Mouse (Mus musculus) layer of hippocampus, adult 9-10 months (tissue): ENCODE results near the gene Immp2l.

Experiments used
- DNase-seq: peaks from one replicate; pipeline ENCODE4 v3.0.0; 2022; ENCODE audit warnings: low spot score

The Immp2l gene

GRCm38 (mm10) chr12:41050945-41051344 is 27.1 kb downstream of the Immp2l start:
- DNase-seq = no peak

- DNase-seq = no peak
These were observed 29.0 kb downstream of the Immp2l start for GRCm38 (mm10) chr12:41052897-41053296.

GRCm38 (mm10) chr12:41054006-41054791 is 30.3 kb downstream of the Immp2l start:
- DNase-seq = no peak

- no peak for DNase-seq
These were observed 32.1 kb downstream of the Immp2l start for GRCm38 (mm10) chr12:41055941-41056340.

- no peak for DNase-seq
These were observed 39.4 kb downstream of the Immp2l start for GRCm38 (mm10) chr12:41063281-41063680.

GRCm38 (mm10) chr12:41081843-41082242 is 58.0 kb downstream of the Immp2l start:
- DNase-seq = no peak

- DNase-seq = no peak
These were observed 60.6 kb downstream of the Immp2l start for GRCm38 (mm10) chr12:41084370-41085089.

GRCm38 (mm10) chr12:41089931-41090366 is 66.1 kb downstream of the Immp2l start:
- DNase-seq = no peak

- DNase-seq = no peak
These were observed 66.9 kb downstream of the Immp2l start for GRCm38 (mm10) chr12:41090771-41091170.

- DNase-seq = no peak
These were observed 67.4 kb downstream of the Immp2l start for GRCm38 (mm10) chr12:41091316-41091715.

GRCm38 (mm10) chr12:41096045-41096444 is 72.2 kb downstream of the Immp2l start:
- no peak for DNase-seq

GRCm38 (mm10) chr12:41097406-41097805 is 73.5 kb downstream of the Immp2l start:
- no peak for DNase-seq

- DNase-seq = no peak
These were observed 85.1 kb downstream of the Immp2l start for GRCm38 (mm10) chr12:41109011-41109410.

GRCm38 (mm10) chr12:41111456-41111855 is 87.6 kb downstream of the Immp2l start:
- peak; percentile 33 for DNase-seq

- DNase-seq = no peak
These were observed 88.2 kb downstream of the Immp2l start for GRCm38 (mm10) chr12:41112137-41112536.

GRCm38 (mm10) chr12:41118358-41118757 is 94.5 kb downstream of the Immp2l start:
- no peak for DNase-seq

GRCm38 (mm10) chr12:41119657-41120056 is 95.8 kb downstream of the Immp2l start:
- no peak for DNase-seq

- no peak for DNase-seq
These were observed 99.3 kb downstream of the Immp2l start for GRCm38 (mm10) chr12:41123207-41123606.

GRCm38 (mm10) chr12:41134885-41135284 is 111.0 kb downstream of the Immp2l start:
- no peak for DNase-seq

GRCm38 (mm10) chr12:41159543-41159942 is 135.7 kb downstream of the Immp2l start:
- DNase-seq = no peak

- no peak for DNase-seq
These were observed 143.9 kb downstream of the Immp2l start for GRCm38 (mm10) chr12:41167802-41168201.

GRCm38 (mm10) chr12:41170051-41170450 is 146.2 kb downstream of the Immp2l start:
- no peak for DNase-seq

GRCm38 (mm10) chr12:41182856-41183255 is 159.0 kb downstream of the Immp2l start:
- no peak for DNase-seq
